8 mouse cellular contexts compared by ENCODE assay signal in the genomic region with DNA sequence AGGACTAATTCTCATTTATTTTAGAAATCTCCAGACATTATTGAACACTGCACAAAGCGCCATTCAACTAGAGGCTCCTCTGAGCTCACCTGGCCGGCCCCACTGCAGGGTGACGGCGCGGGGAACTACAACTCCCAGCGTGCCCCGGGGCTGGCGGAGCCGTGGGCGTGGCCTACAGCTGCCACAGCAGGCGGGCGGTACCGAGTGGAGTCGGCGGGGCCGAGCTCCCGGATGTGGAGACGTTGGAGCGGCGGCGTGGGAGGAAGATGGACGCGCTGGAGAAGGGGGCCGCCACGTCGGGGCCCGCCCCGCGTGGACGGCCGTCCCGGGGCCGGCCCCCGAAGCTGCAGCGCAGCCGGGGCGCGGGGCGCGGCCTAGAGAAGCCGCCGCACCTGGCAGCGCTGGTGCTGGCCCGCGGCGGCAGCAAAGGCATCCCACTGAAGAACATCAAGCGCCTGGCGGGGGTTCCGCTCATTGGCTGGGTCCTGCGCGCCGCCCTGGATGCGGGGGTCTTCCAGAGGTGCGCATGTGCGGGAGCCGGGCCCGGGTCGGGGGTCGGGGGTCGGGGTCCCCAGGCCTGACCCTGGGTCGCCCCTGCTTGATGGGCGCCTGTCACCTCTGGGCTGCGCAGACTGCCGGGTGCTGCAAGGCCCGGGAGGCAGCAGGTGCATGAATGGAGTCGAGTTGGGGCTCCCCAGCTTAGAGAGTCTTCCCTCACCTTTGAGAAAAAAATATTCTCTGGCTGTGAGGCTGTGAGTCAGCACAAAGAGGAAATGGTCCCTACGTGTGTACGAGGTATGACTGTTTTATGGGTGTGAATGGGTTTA. TPM values are rescaled to one million over a fixed set of nuclear protein-coding genes. Genes with fewer than 3 reads are reported as not detected.
DNase-seq lines count a peak whose midpoint lies in the region; ATAC-seq and TF ChIP-seq lines count a peak whose summit lies in the region.

Gene Cmas, plus strand, starts transcription at position 180 of the 827 bp plus-strand sequence.

- peak within 1 kb of the TSS; percentile 72 for H3K4me2 ChIP-seq in hindbrain, embryonic 16.5 days (ENCODE audit: low read length)

- peaks cover 14% of the 10 kb centered on the region for H3K4me1 ChIP-seq in hindbrain, embryonic 16.5 days (ENCODE audit: control insufficient read depth, insufficient read depth, low read depth, low read length)

- H3K27ac ChIP-seq in hindbrain, embryonic 16.5 days (ENCODE audit: low read depth, low read length), result peak within 1 kb of the TSS; percentile 90
- H3K27ac ChIP-seq in left cerebral cortex, adult 2 months, result peak within 1 kb of the TSS; percentile 90

- H3K9me3 ChIP-seq in hindbrain, embryonic 16.5 days (ENCODE audit: control insufficient read depth, low read length), result no peaks in the 10 kb centered on the region

- 1% methylated on average over 57 of the region's 68 CpGs for WGBS in hindbrain, embryonic 16.5 days

- intact Hi-C loops in left cerebral cortex, adult 2 months (cut with DNase I), result no loop called here

- ATAC-seq in hindbrain, embryonic 16.5 days, result peak; percentile 95
- ATAC-seq in megakaryocyte, adult 5-6 weeks (ENCODE audit: poor library complexity, severe bottlenecking), result peak; percentile 85

- H3K4me3 ChIP-seq in hindbrain, embryonic 16.5 days (ENCODE audit: low read length), result peak within 1 kb of the TSS; percentile 70
- peak within 1 kb of the TSS; percentile 92 for H3K4me3 ChIP-seq in left cerebral cortex, adult 2 months

- H3K36me3 ChIP-seq in hindbrain, embryonic 16.5 days (ENCODE audit: control insufficient read depth, insufficient read depth, low read length), result no peaks in the 10 kb centered on the region

- no peaks in the 10 kb centered on the region for H3K27me3 ChIP-seq in hindbrain, embryonic 16.5 days (replicated peaks; ENCODE audit: control insufficient read depth, insufficient read depth, low read length)

- peak; percentile 70 for DNase-seq in WW6 (ENCODE audit: low read depth, low spot score)
- peak; percentile 67 to 87 for DNase-seq in cerebellum, postnatal 4 days (ENCODE audit: low spot score in 2 of 2)
- DNase-seq in gastrocnemius, adult 18-20 months (ENCODE audit: low spot score), result peak; percentile 85
- DNase-seq in left cerebral cortex, adult 2 months (ENCODE audit: extremely low spot score in 1 of 2, low spot score in 2 of 2), result peak; percentile 92 to 94
- DNase-seq in right cerebral cortex, adult 2 months (ENCODE audit: low spot score in 2 of 2), result peak; percentile 93
- peak; percentile 92 for DNase-seq in urinary bladder, postnatal 14 days (ENCODE audit: low spot score)

- H3K9ac ChIP-seq in hindbrain, embryonic 16.5 days (ENCODE audit: low read depth, low read length), result peak within 1 kb of the TSS; percentile 97

- TF ChIP-seq CTCF in left cerebral cortex, adult 2 months (IDR thresholded peaks at IDR 0.05), result no peak

RNA-seq across cellular contexts. Expression of gene Cmas, which starts in this region (rescaled TPM):
- total RNA-seq in gastrocnemius, adult 18-20 months (2021), result 10 to 100 TPM; 27.0 to 30.1 TPM
- 182 and 193 TPM in 2 replicates for polyA plus RNA-seq in hindbrain, embryonic 16.5 days (2015; fragmentation: Nextera tagmentation; extraction: Ambion mirVana)
- total RNA-seq in left cerebral cortex, adult 2 months (2021), result 100 to 1,000 TPM; 107 to 111 TPM
- total RNA-seq in megakaryocyte, adult 5-6 weeks (2015), result 56.1 and 60.6 TPM in 2 replicates
- 52.7 and 60.0 TPM in 2 replicates for total RNA-seq in megakaryocyte, adult 5-6 weeks (2017)

Comparison
In these comparisons a context has a peak if more than half of its experiments do, and no peak if none do; other contexts are left out.
1. Peak in every context shown above with its lines: DNase-seq, ATAC-seq, H3K4me3 ChIP-seq and H3K27ac ChIP-seq.